Mouse (Mus musculus) MEL (cell line): ENCODE results near the gene Acta1. TPM values are rescaled to one million over a fixed set of nuclear protein-coding genes. Genes with fewer than 3 reads are reported as not detected.

Source experiments
- DNase-seq: peaks from one replicate; pipeline ENCODE4 v3.0.0; 2011; ENCODE audit warnings: low read depth, low spot score
- H3K27ac ChIP-seq: 2 replicates; pipeline ENCODE4 v1.5.1; 2012; ENCODE audit warnings: low read depth, mild to moderate bottlenecking, control low read depth, low read length, moderate library complexity; ENCODE audit not compliant: control insufficient read depth
- H3K27me3 ChIP-seq, 2 experiments: fragments of 150-350 bp in 1 of 2; sonication (generic) in 1 of 2; 2 replicates each; pipeline ENCODE4 v1.6.1; 2012; ENCODE audit warnings: low read length in 2 of 2, mild to moderate bottlenecking in 2 of 2, improper control_type of control experiment in 1 of 2, moderate library complexity in 1 of 2; ENCODE audit not compliant: insufficient read depth in 2 of 2, control insufficient read depth in 1 of 2
- H3K36me3 ChIP-seq, 2 experiments: 2 replicates each; pipeline ENCODE4 v1.6.1; 2012 to 2014; ENCODE audit warnings: low read length in 2 of 2, improper control_type of control experiment in 1 of 2, inconsistent platforms in 1 of 2, mild to moderate bottlenecking in 1 of 2; ENCODE audit not compliant: insufficient read depth in 2 of 2, control insufficient read depth in 1 of 2
- H3K4me1 ChIP-seq, 2 experiments: fragments of 150-350 bp in 1 of 2; sonication (generic) in 1 of 2; 2 replicates each; pipeline ENCODE4 v1.6.1; 2012; ENCODE audit warnings: low read length in 2 of 2, improper control_type of control experiment in 1 of 2, mild to moderate bottlenecking in 1 of 2; ENCODE audit not compliant: insufficient read depth in 2 of 2, control insufficient read depth in 1 of 2
- H3K4me3 ChIP-seq, 2 experiments: fragments of 150-350 bp in 1 of 2; sonication (generic) in 1 of 2; 2 replicates each; pipeline ENCODE4 v1.5.1; 2012; ENCODE audit warnings: low read depth in 2 of 2, low read length in 2 of 2, mild to moderate bottlenecking in 2 of 2, moderate library complexity in 2 of 2, control low read depth in 1 of 2, improper control_type of control experiment in 1 of 2; ENCODE audit not compliant: control insufficient read depth in 1 of 2, insufficient read depth in 1 of 2
- H3K79me2 ChIP-seq: 2 replicates; pipeline ENCODE4 v1.6.1; 2012; ENCODE audit warnings: mild to moderate bottlenecking, low read length, moderate library complexity; ENCODE audit not compliant: control insufficient read depth, poor library complexity, insufficient read depth
- H3K9ac ChIP-seq: 2 replicates; pipeline ENCODE4 v1.6.1; 2012; ENCODE audit warnings: low read depth, mild to moderate bottlenecking, control low read depth, low read length, moderate library complexity; ENCODE audit not compliant: control insufficient read depth, poor library complexity, severe bottlenecking
- H3K9me3 ChIP-seq: fragments of 150-350 bp; sonication (generic); replicated peaks from 2 replicates; pipeline ENCODE4 v1.6.1; 2012; ENCODE audit warnings: mild to moderate bottlenecking, low read length, improper control_type of control experiment, moderate library complexity; ENCODE audit not compliant: insufficient read depth
- CHD1 ChIP-seq: IDR thresholded peaks from 2 replicates; pipeline ENCODE4 v1.6.1; 2012; ENCODE audit warnings: low read depth, mild to moderate bottlenecking, inconsistent platforms, low read length, improper control_type of control experiment
- E2F4 ChIP-seq: IDR thresholded peaks from 2 replicates; pipeline ENCODE4 v1.6.1; 2011; ENCODE audit warnings: low read depth, low read length, improper control_type of control experiment, borderline replicate concordance
- ELF1 ChIP-seq: IDR thresholded peaks from 2 replicates; pipeline ENCODE4 v1.6.1; 2014; ENCODE audit warnings: low read depth, mild to moderate bottlenecking, inconsistent platforms, low read length, improper control_type of control experiment, moderate library complexity
- EP300 ChIP-seq, 2 experiments: IDR thresholded peaks; 2 replicates each; pipeline ENCODE4 v1.6.1; 2011; ENCODE audit warnings: improper control_type of control experiment in 2 of 2, low read length in 2 of 2, low read depth in 1 of 2, mild to moderate bottlenecking in 1 of 2
- GABPA ChIP-seq: IDR thresholded peaks from 2 replicates; pipeline ENCODE4 v1.6.1; 2012; ENCODE audit warnings: low read depth, mild to moderate bottlenecking, inconsistent platforms, low read length, improper control_type of control experiment, moderate library complexity
- GATA1 ChIP-seq: IDR thresholded peaks from 2 replicates; pipeline ENCODE4 v1.6.1; 2011; ENCODE audit warnings: low read depth, low read length, improper control_type of control experiment
- HCFC1 ChIP-seq: IDR thresholded peaks from 2 replicates; pipeline ENCODE4 v1.6.1; 2012; ENCODE audit warnings: low read depth, mild to moderate bottlenecking, inconsistent platforms, low read length, improper control_type of control experiment, moderate library complexity
- JUND ChIP-seq: IDR thresholded peaks from 2 replicates; pipeline ENCODE4 v1.6.1; 2011; ENCODE audit warnings: low read depth, mild to moderate bottlenecking, improper control_type of control experiment, low read length
- MAX ChIP-seq: IDR thresholded peaks from 2 replicates; pipeline ENCODE4 v1.6.1; 2011; ENCODE audit warnings: low read length, improper control_type of control experiment
- MAZ ChIP-seq: IDR thresholded peaks from 2 replicates; pipeline ENCODE4 v1.6.1; 2012; ENCODE audit warnings: low read depth, mild to moderate bottlenecking, inconsistent platforms, low read length, improper control_type of control experiment
- MXI1 ChIP-seq: IDR thresholded peaks from 2 replicates; pipeline ENCODE4 v1.6.1; 2011; ENCODE audit warnings: mild to moderate bottlenecking, low read depth, low read length, improper control_type of control experiment
- MYB ChIP-seq: IDR thresholded peaks from 2 replicates; pipeline ENCODE4 v1.6.1; 2011; ENCODE audit warnings: mild to moderate bottlenecking, low read depth, low read length, improper control_type of control experiment
- MYC ChIP-seq: IDR thresholded peaks from 2 replicates; pipeline ENCODE4 v1.6.1; 2011; ENCODE audit warnings: low read depth, mild to moderate bottlenecking, low read length, improper control_type of control experiment, moderate library complexity
- NELFE ChIP-seq: IDR thresholded peaks from 2 replicates; pipeline ENCODE4 v1.6.1; 2011; ENCODE audit warnings: low read depth, low read length, improper control_type of control experiment
- NRF1 ChIP-seq: IDR thresholded peaks from 2 replicates; pipeline ENCODE4 v1.6.1; 2014; ENCODE audit warnings: low read depth, mild to moderate bottlenecking, inconsistent platforms, low read length, improper control_type of control experiment, moderate library complexity; ENCODE audit not compliant: poor library complexity, insufficient read depth, severe bottlenecking
- POLR2A ChIP-seq, 2 experiments: IDR thresholded peaks; 2 replicates each; pipeline ENCODE4 v1.6.1; 2011 to 2012; ENCODE audit warnings: low read length in 2 of 2, mild to moderate bottlenecking in 2 of 2, control low read depth in 1 of 2, improper control_type of control experiment in 1 of 2, low read depth in 1 of 2, moderate library complexity in 1 of 2; ENCODE audit not compliant: control insufficient read depth in 1 of 2, insufficient read depth in 1 of 2, poor library complexity in 1 of 2
- POLR2AphosphoS2 ChIP-seq: IDR thresholded peaks from 2 replicates; pipeline ENCODE4 v1.6.1; 2011; ENCODE audit warnings: low read length, improper control_type of control experiment
- RCOR1 ChIP-seq: IDR thresholded peaks from 2 replicates; pipeline ENCODE4 v1.6.1; 2012; ENCODE audit warnings: low read depth, mild to moderate bottlenecking, inconsistent platforms, low read length, improper control_type of control experiment
- SIN3A ChIP-seq: IDR thresholded peaks from 2 replicates; pipeline ENCODE4 v1.6.1; 2012; ENCODE audit warnings: low read length, improper control_type of control experiment, inconsistent platforms
- TBP ChIP-seq: IDR thresholded peaks from 2 replicates; pipeline ENCODE4 v1.8.0; 2011; ENCODE audit warnings: low read depth, low read length, improper control_type of control experiment
- TCF12 ChIP-seq: IDR thresholded peaks from 2 replicates; pipeline ENCODE4 v1.6.1; 2014; ENCODE audit warnings: low read depth, mild to moderate bottlenecking, inconsistent platforms, low read length, improper control_type of control experiment, moderate library complexity
- UBTF ChIP-seq: IDR thresholded peaks from 2 replicates; pipeline ENCODE4 v1.6.1; 2012; ENCODE audit warnings: low read depth, mild to moderate bottlenecking, inconsistent platforms, low read length, improper control_type of control experiment, moderate library complexity, borderline replicate concordance; ENCODE audit not compliant: insufficient read depth
- USF1 ChIP-seq: IDR thresholded peaks from 2 replicates; pipeline ENCODE4 v1.6.1; 2014; ENCODE audit warnings: low read depth, mild to moderate bottlenecking, inconsistent platforms, low read length, improper control_type of control experiment, moderate library complexity
- USF2 ChIP-seq, 2 experiments: IDR thresholded peaks; 2 replicates each; pipeline ENCODE4 v1.6.1; 2011 to 2012; ENCODE audit warnings: improper control_type of control experiment in 2 of 2, low read length in 2 of 2, borderline replicate concordance in 1 of 2, inconsistent platforms in 1 of 2, low read depth in 1 of 2, mild to moderate bottlenecking in 1 of 2; ENCODE audit not compliant: insufficient read depth in 1 of 2
- ZC3H11A ChIP-seq: IDR thresholded peaks from 2 replicates; pipeline ENCODE4 v1.6.1; 2012; ENCODE audit warnings: low read depth, mild to moderate bottlenecking, inconsistent platforms, low read length, improper control_type of control experiment
- ZKSCAN1 ChIP-seq: IDR thresholded peaks from 2 replicates; pipeline ENCODE4 v1.6.1; 2012; ENCODE audit warnings: low read depth, mild to moderate bottlenecking, inconsistent platforms, low read length, improper control_type of control experiment, moderate library complexity
- ZMIZ1 ChIP-seq: IDR thresholded peaks from 2 replicates; pipeline ENCODE4 v1.6.1; 2012; ENCODE audit warnings: low read depth, mild to moderate bottlenecking, inconsistent platforms, low read length, improper control_type of control experiment, moderate library complexity
- ZNF384 ChIP-seq: IDR thresholded peaks from 2 replicates; pipeline ENCODE4 v1.6.1; 2012; ENCODE audit warnings: low read depth, mild to moderate bottlenecking, inconsistent platforms, low read length, improper control_type of control experiment
- polyA plus RNA-seq, 2 experiments: library from polyadenylated mRNA; stranded (reverse) in 1 of 2; unstranded in 1 of 2; fragments of >175 nt in 1 of 2; fragments of >200 nt in 1 of 2; gene quantifications; 2 replicates each; pipeline versions ENCODE4 v1.2.1 to v1.2.4; 2012; ENCODE audit warnings: low replicate concordance in 2 of 2, low read depth in 1 of 2; ENCODE audit not compliant: insufficient read length in 2 of 2, insufficient read depth in 1 of 2, missing spikeins in 1 of 2
- total RNA-seq: library from RNA; depleted of rRNA; stranded (reverse); fragments of 300-350 nt; gene quantifications from 2 replicates; pipeline ENCODE4 v1.2.3, GENCODE M21; 2012

The Acta1 gene
- total and polyA plus RNA-seq, 3 experiments = 0.23 to 0.32 TPM; not detected in 1

DNA sequence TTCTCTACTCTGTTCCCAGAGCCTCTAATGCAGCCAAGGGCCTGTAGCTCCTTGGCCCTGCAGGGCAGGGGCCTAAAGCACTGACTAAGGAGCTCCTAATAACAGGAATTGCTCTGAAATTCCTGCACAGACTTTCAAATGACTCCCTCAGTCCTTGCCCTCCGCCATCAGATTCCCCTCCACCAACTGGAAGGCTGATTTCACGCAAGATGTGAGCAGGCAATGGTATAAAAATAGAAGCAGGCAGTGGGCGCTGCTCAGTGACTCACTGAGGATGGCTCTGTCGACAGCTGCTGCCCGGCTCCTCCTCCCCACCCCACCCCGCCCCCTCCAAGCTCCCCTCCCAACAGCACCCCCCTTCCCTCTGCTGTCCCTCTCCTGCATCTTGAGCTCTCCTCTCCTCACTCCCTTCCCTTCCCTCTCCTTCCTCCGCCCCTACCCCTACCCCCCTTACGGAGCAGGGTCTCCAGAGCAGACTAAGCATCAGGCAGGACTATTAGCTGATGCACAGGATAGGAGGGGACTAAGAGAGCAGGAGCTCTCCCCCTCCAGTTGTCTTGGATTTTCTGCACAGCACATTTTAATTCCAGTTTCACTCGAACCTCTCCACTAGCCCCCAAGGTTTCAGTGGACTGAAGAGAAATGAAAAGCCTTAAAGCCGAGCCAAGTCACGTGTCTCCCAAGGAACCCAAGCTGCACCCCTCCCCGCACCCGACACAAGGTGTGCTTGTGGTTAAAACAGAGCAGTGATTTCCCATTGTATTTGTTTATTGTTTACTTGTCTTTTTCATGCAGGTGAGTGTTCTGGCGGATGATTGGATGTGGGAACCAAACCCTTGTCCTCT is 9.6 kb downstream of the Acta1 start:
- no peak for DNase-seq
- peaks cover 0 to 2% of the 10 kb centered on the region in 2 experiments; a peak in 1 of 4 replicates for H3K4me1 ChIP-seq
- H3K27ac ChIP-seq = no peak overlapping the region
- H3K36me3 ChIP-seq = no peaks in the 10 kb centered on the region; a peak in 1 of 4 replicates
- H3K9me3 ChIP-seq = no peaks in the 10 kb centered on the region
- H3K4me3 ChIP-seq = no peak overlapping the region
- TF ChIP-seq GABPA (no peak), ELF1 (no peak), ZC3H11A (no peak), POLR2A (IDR thresholded peaks at IDR 0.05; ENCODE audit: control insufficient read depth in 1 of 2, insufficient read depth in 1 of 2, low read depth in 1 of 2, low read length in 2 of 2, poor library complexity in 1 of 2) (no peak), SIN3A (no peak), ZKSCAN1 (no peak), NRF1 (no peak), HCFC1 (no peak), USF1 (no peak), MYB (no peak), MAX (no peak), JUND (no peak), EP300 (IDR thresholded peaks at IDR 0.05; ENCODE audit: low read depth in 1 of 2, low read length in 2 of 2) (no peak), ZNF384 (no peak), CHD1 (no peak), MYC (no peak), UBTF (no peak), USF2 (IDR thresholded peaks at IDR 0.05; ENCODE audit: borderline replicate concordance in 1 of 2, insufficient read depth in 1 of 2, low read depth in 1 of 2, low read length in 2 of 2) (no peak)
- TF ChIP-seq, all 39 proteins: peak for 0
- Histone ChIP-seq H3K27me3 (peaks cover 2 to 7% of the 10 kb centered on the region in 2 experiments; a peak in 2 of 4 replicates), H3K79me2 (no peaks in the 10 kb centered on the region), H3K9ac (no peak overlapping the region)

DNA sequence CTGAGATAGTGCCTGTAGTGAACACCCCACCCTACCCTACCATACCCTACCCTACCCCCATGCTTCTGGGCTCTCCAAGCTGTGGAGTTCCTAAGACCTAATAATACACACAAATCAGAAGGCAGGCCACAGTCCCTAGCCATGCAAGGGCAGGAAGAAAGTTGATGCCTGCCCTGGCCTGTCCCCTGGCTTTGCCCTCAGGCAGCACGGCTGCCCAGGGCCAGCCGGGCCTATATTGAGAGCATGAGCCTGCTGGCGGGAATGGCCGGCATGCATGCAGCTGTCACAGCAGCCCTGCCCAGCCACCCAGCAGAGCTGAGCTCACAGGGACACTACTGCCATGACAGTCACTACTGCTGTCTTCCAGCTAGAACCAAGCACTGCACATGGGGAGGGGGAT is 11.5 kb downstream of the Acta1 start:
- Histone ChIP-seq H3K79me2 (no peaks in the 10 kb centered on the region), H3K27me3 (peaks cover 2 to 5% of the 10 kb centered on the region in 2 experiments; a peak in 2 of 4 replicates), H3K36me3 (no peaks in the 10 kb centered on the region; a peak in 1 of 4 replicates), H3K27ac (no peak overlapping the region), H3K4me3 (no peak overlapping the region), H3K9ac (no peak overlapping the region), H3K4me1 (peaks cover 0 to 2% of the 10 kb centered on the region in 2 experiments; a peak in 1 of 4 replicates), H3K9me3 (no peaks in the 10 kb centered on the region)
- no peak for DNase-seq
- TF ChIP-seq RCOR1 = no peak
- no peak for TF ChIP-seq USF1
- no peak for TF ChIP-seq MXI1
- no peak for TF ChIP-seq NELFE
- TF ChIP-seq ZMIZ1 = no peak
- TF ChIP-seq TBP = no peak
- no peak for TF ChIP-seq ZC3H11A
- TF ChIP-seq MYB = no peak
- no peak for TF ChIP-seq GATA1
- no peak for TF ChIP-seq ZKSCAN1
- no peak for TF ChIP-seq EP300 (IDR thresholded peaks at IDR 0.05; ENCODE audit: low read depth in 1 of 2, low read length in 2 of 2)
- no peak for TF ChIP-seq TCF12
- TF ChIP-seq POLR2AphosphoS2 = no peak
- TF ChIP-seq ZNF384 = no peak
- TF ChIP-seq MAZ = no peak
- TF ChIP-seq GABPA = no peak
- TF ChIP-seq MYC = no peak
- no peak for TF ChIP-seq E2F4
- TF ChIP-seq ELF1 = no peak
